Mouse (Mus musculus) limb, embryonic 15.5 days (tissue): ENCODE measurements around the gene Cct3. TPM values are rescaled to one million over a fixed set of nuclear protein-coding genes. Genes with fewer than 3 reads are reported as not detected.
"Not testable (repeated sequence)": the region's sequence is repeated elsewhere in the genome, so short reads cannot be mapped to it uniquely, and the experiment has no call there.

Experiments
- ATAC-seq: fragments of 200-750 bp; cut with Nextera tagmentation; 2 replicates; pipeline ENCODE4 v1.8.0; 2017; ENCODE audit warnings: low read depth, moderate TSS enrichment; ENCODE audit not compliant: insufficient number of reproducible peaks, low FRiP score, low TSS enrichment
- H3K27ac ChIP-seq: fragments of 300-500 bp; sonication (generic); 2 replicates; pipeline ENCODE4 v1.5.1; 2015; ENCODE audit warnings: moderate library complexity, mild to moderate bottlenecking, inconsistent platforms
- H3K27me3 ChIP-seq: fragments of 300-500 bp; sonication (generic); 2 replicates; pipeline ENCODE4 v1.6.1; 2015; ENCODE audit warnings: inconsistent platforms
- H3K36me3 ChIP-seq: fragments of 300-500 bp; sonication (generic); 2 replicates; pipeline ENCODE4 v1.6.1; 2015; ENCODE audit warnings: inconsistent platforms
- H3K4me1 ChIP-seq: fragments of 300-500 bp; sonication (generic); 2 replicates; pipeline ENCODE4 v1.6.1; 2015; ENCODE audit warnings: inconsistent platforms
- H3K4me2 ChIP-seq: fragments of 300-500 bp; sonication (generic); 2 replicates; pipeline ENCODE4 v1.6.1; 2015; ENCODE audit warnings: mild to moderate bottlenecking, inconsistent platforms
- H3K4me3 ChIP-seq: fragments of 300-500 bp; sonication (generic); 2 replicates; pipeline ENCODE4 v1.5.1; 2015; ENCODE audit warnings: mild to moderate bottlenecking, inconsistent platforms
- H3K9ac ChIP-seq: fragments of 300-500 bp; sonication (generic); 2 replicates; pipeline ENCODE4 v1.6.1; 2015; ENCODE audit warnings: inconsistent platforms
- H3K9me3 ChIP-seq: fragments of 300-500 bp; sonication (generic); 2 replicates; pipeline ENCODE4 v1.6.1; 2016; ENCODE audit warnings: inconsistent platforms
- WGBS: fragments of 180-500 bp; shearing (Covaris S2); methylation state at CpG from one replicate; pipeline ENCODE4 v1.1.7; 2015; 5-methylcytosine and 5-hydroxymethylcytosine counted together
- polyA plus RNA-seq: library from polyadenylated mRNA; unstranded; fragments of >200 nt; fragmentation: Nextera tagmentation; extraction: Ambion mirVana; gene quantifications from 2 replicates; pipeline ENCODE4 v1.2.1, GENCODE M21; 2015

Cct3 gene
- polyA plus RNA-seq: 440 and 451 TPM in 2 replicates

DNA sequence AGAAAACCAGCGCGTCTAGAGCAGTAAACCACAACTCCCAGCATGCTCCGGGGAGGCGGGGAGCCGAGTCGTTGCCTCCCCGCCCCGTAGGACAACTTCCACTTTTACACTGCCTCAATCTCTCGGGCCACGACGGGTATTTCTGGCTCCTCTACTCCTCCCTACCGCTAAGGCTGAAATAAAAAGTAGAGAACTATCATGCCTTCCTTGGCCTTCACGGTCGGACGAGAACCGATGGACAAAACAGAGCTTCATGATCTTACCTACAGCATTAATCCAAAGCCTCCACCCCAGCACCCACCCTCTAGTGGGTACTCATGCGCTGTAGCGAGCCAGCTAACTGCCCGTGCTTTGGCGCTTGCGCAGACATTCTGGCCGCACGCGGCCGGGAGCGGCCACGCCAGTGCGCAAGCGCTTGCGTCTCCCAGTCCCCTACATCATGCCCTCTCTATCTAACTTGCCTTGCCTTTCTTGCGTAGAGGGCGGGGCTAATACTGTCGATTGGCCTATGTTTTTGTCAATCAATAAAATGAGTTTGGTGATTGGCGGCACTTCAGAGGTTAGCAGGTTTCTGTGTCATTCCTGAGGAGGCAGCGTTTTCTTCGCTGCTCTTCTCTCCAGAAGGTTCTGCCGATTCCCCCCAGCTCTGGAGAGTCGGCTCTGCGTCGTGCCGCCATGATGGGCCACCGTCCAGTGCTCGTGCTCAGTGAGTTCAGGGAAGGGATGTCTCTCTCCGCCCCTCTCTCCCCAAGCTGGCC, at the start of gene Cct3, which contains the start of gene Tsacc:
TSS of gene Cct3 (plus strand) at position 556 of the 758 bp plus-strand sequence.
TSS of gene Tsacc (minus strand) at position 439 of the 758 bp plus-strand sequence.
- Histone ChIP-seq H3K36me3 (peaks cover 25% of the 10 kb centered on the region), H3K4me2 (peak within 1 kb of the TSS; percentile 64), H3K4me1 (peaks cover 11% of the 10 kb centered on the region), H3K27me3 (no peaks in the 10 kb centered on the region), H3K4me3 (peak within 1 kb of the TSS; percentile 70), H3K9me3 (no peaks in the 10 kb centered on the region), H3K27ac (peak within 1 kb of the TSS; percentile 94), H3K9ac (peak within 1 kb of the TSS; percentile 80)
- under 1% methylated on average over 44 of the region's 44 CpGs for WGBS
- peak; percentile 99 for ATAC-seq

DNA sequence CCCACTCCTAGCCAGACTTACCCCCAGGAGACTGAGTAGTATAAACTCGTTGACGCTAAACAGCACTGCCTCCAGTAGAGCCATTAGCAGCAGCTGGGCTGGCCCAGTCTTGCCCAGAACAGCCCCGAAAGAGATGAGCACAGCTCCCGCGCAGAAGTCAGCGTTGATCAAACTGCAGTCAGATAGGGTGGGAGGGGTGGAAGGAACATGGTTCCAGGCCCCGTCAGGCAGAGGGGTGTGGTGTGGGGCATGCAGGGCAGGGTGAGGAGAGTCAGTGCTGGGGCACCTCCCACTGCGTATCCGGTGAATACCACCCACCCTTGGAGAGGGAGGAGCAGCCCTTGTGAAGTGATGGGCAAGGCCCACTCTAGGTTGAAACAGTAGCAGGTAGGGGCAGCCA, 49.2 kb upstream of the Cct3 start:
- Histone ChIP-seq H3K27me3 (peaks cover 51% of the 10 kb centered on the region), H3K9ac (no peak overlapping the region), H3K9me3 (no peaks in the 10 kb centered on the region), H3K4me2 (no peak overlapping the region), H3K4me1 (peaks cover 4% of the 10 kb centered on the region; the same call in 1 of the 2 replicates), H3K4me3 (no peak overlapping the region), H3K36me3 (no peaks in the 10 kb centered on the region), H3K27ac (no peak overlapping the region)
- ATAC-seq: no peak
- 37% methylated on average over 9 of the region's 9 CpGs for WGBS

DNA sequence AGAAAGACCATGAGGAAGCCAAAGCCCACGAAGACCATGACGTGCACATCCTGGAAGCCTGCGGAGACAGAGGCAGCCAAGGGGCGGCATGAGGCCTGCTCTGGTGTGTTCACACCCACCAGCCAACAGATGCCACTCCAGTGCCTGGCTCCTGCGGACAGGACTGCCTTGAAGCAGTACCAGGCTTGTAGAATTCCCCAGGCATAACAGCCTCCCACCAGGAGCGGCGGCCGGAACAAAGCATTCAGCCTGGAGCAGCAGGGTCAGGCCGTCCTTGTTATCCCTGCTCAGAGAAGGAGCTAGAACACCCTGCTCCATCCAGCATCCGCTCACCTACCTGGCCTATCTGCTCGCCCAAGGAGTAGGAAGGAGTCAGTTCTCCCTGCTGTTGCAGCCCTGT, 48.5 kb upstream of the Cct3 start:
- Histone ChIP-seq H3K36me3 (no peaks in the 10 kb centered on the region), H3K4me1 (peaks cover 4% of the 10 kb centered on the region; the same call in 1 of the 2 replicates), H3K27ac (no peak overlapping the region), H3K4me2 (no peak overlapping the region), H3K9ac (no peak overlapping the region), H3K4me3 (no peak overlapping the region), H3K9me3 (no peaks in the 10 kb centered on the region), H3K27me3 (peaks cover 51% of the 10 kb centered on the region)
- ATAC-seq: no peak
- 73% methylated on average over 11 of the region's 11 CpGs for WGBS

DNA sequence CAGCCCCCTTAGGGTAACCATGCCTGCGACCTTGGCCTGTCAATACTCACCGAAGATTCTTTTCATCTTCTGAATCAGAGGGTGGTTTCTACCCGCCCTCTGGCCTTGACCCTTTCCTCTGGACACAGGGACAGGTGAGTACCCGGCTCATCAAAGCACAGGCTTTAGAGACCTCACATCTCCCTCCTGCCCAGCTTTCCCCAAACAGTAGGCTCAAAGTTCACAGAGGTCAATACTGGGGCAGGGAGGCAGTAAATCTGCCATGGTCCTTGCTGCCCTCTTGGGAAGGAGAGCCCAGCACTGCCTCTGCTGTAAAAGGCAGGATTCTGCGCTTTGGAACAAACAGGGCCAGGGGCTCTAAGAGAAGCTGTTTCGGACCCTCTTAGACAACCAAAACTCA, 44.2 kb upstream of the Cct3 start:
- H3K4me2 ChIP-seq: no peak overlapping the region
- H3K36me3 ChIP-seq: no peaks in the 10 kb centered on the region
- ATAC-seq: no peak
- WGBS: 43% methylated on average over 6 of the region's 6 CpGs
- H3K9me3 ChIP-seq: no peaks in the 10 kb centered on the region
- H3K9ac ChIP-seq: no peak overlapping the region
- peaks cover 8% of the 10 kb centered on the region for H3K4me1 ChIP-seq
- H3K27ac ChIP-seq: no peak overlapping the region
- peaks cover 50% of the 10 kb centered on the region for H3K27me3 ChIP-seq
- H3K4me3 ChIP-seq: no peak overlapping the region

DNA sequence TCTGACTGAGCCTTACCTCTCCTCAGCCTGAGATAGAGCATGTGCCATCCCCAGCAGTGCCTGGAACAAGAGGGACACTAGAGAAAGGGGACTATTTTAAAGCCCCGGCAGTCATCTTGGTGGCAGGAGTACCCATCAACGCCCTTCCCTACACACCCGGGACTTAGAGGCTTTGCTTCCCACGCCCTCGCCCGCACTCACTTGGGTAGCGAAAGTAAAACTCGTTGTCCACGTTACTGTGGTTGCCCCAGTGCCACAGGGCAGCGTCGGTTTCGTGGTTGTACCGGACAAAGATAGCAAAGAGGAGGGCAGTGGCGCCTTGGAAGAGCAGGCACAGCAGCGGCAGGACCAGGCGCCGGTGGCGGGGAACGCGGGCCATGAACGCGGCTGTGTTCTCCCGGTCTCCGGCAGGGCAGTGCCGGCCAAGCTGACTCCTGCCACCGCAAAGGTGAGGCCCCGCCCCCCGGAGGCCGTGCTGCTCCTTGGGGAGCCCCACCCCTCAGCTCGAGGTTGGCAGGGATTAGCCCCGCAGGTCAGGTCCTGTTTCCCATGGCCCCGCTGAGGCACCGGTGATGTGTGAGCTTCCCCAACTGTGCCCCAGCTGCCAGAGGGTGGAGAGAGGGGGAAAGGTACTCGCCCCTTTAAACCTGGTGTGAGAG, 42.5 kb upstream of the Cct3 start, which contains the start of gene Rhbg:
TSS of gene Rhbg (minus strand) at position 442 of the 659 bp plus-strand sequence.
- H3K4me2 ChIP-seq: peak within 1 kb of the TSS; percentile 61
- peaks cover 42% of the 10 kb centered on the region for H3K27me3 ChIP-seq
- no peaks in the 10 kb centered on the region for H3K9me3 ChIP-seq
- peaks cover 8% of the 10 kb centered on the region for H3K4me1 ChIP-seq
- peak within 1 kb of the TSS; percentile 41 for H3K4me3 ChIP-seq
- under 1% methylated on average over 33 of the region's 34 CpGs for WGBS
- no peak for ATAC-seq
- H3K36me3 ChIP-seq: no peaks in the 10 kb centered on the region
- peak within 1 kb of the TSS; percentile 29; the same call in 1 of the 2 replicates for H3K9ac ChIP-seq
- H3K27ac ChIP-seq: no peak within 1 kb of the TSS

DNA sequence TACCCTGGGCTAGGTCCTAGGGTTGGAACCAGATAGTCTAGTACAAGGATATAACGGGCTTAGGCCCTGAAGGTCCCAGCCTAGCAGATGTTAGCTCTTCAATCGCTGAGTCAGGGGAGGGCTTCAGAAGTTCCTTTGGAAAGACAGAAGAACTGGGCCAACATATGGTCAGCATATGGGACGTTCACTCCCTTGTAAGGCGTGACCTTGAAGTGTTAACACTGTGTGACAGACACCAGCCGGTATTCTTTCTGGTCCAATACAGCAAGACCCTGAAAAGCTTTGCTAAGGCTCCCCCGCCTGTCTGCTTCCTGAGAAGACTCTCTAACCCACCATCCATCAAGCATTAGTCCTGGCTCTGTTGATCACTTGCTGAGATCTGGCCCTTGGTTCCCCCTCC, 41.0 kb upstream of the Cct3 start:
- no peaks in the 10 kb centered on the region for H3K36me3 ChIP-seq
- no peak overlapping the region for H3K4me2 ChIP-seq
- no peak overlapping the region for H3K4me3 ChIP-seq
- ATAC-seq: no peak
- peaks cover 42% of the 10 kb centered on the region for H3K27me3 ChIP-seq
- H3K9me3 ChIP-seq: no peaks in the 10 kb centered on the region
- 40% methylated on average over 6 of the region's 6 CpGs for WGBS
- H3K4me1 ChIP-seq: peaks cover 8% of the 10 kb centered on the region
- no peak overlapping the region for H3K9ac ChIP-seq
- H3K27ac ChIP-seq: no peak overlapping the region

DNA sequence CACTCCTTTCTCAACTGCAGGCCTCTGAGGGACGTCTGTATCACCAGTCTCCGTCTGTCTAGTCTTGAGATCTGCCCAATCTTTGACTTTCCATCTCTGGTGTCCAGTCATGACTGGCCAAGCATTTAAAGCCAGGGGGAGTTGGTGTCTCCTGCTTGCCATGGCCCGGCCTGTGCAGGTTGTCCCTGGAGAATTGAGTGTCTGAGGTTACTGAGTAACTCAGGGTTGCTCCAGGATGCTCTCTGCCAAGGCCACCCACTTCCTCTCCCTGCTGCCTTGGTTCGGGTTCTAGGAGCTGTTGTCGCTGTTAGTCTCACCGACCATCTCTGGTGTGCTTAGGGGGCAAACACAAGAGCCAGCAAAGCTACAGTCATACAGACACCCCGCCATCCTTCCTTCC, 40.5 kb upstream of the Cct3 start:
- H3K4me1 ChIP-seq: peaks cover 8% of the 10 kb centered on the region
- H3K36me3 ChIP-seq: no peaks in the 10 kb centered on the region
- no peak overlapping the region for H3K4me2 ChIP-seq
- no peak overlapping the region for H3K4me3 ChIP-seq
- no peak overlapping the region for H3K9ac ChIP-seq
- WGBS: 70% methylated on average over 7 of the region's 7 CpGs
- peaks cover 42% of the 10 kb centered on the region for H3K27me3 ChIP-seq
- no peaks in the 10 kb centered on the region for H3K9me3 ChIP-seq
- no peak overlapping the region for H3K27ac ChIP-seq
- ATAC-seq: no peak

DNA sequence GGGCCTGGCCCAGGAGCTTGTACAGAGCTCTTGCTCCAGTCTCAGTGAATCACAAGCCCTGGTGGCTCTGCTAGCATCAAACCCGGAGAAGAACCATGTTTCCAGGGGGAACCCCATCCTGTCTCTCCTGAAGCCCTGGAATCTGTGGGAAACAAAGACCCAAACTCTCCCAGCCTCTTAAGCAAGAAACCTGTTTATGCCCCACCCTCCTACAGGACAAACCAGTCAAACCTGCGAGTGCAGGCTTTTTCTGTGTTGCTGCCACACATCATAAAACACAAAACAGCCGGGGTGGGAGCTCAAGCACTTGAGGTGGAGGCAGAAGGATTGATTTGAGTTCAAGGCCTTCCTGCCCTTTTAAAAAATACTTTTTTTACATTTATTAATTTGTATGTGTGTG, 34.6 kb upstream of the Cct3 start:
- 47% methylated on average over 3 of the region's 3 CpGs for WGBS
- Histone ChIP-seq H3K4me1 (no peaks in the 10 kb centered on the region), H3K9ac (no peak overlapping the region), H3K4me3 (no peak overlapping the region), H3K27me3 (0 out of 2 replicates have a peak, but pooled peaks cover 2% of the 10 kb centered on the region), H3K36me3 (no peaks in the 10 kb centered on the region), H3K9me3 (no peaks in the 10 kb centered on the region), H3K4me2 (no peak overlapping the region), H3K27ac (peak overlapping the region; percentile 71)
- no peak for ATAC-seq

DNA sequence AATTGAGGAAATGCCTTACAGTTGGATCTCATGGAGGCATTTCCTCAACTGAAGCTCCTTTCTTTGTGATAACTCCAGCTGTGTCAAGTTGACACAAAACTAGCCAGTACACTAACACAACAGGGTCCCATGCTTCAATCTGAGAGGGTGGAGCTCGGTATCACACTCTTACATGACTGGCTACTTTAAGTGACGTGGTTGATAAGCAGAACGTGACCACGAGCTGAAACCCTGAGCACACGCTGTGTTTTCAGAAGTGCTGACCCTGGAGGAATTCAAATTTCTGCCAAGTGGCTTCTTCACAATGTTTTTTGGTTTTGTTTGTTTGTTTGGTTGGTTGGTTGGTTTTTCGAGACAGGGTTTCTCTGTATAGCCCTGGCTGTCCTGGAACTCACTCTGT, 28.9 kb upstream of the Cct3 start:
- not testable (repeated sequence) for H3K9ac ChIP-seq, H3K4me2 ChIP-seq, H3K27me3 ChIP-seq, H3K27ac ChIP-seq, H3K36me3 ChIP-seq, ATAC-seq, H3K9me3 ChIP-seq, H3K4me3 ChIP-seq, H3K4me1 ChIP-seq
- 84% methylated on average over 6 of the region's 6 CpGs for WGBS

DNA sequence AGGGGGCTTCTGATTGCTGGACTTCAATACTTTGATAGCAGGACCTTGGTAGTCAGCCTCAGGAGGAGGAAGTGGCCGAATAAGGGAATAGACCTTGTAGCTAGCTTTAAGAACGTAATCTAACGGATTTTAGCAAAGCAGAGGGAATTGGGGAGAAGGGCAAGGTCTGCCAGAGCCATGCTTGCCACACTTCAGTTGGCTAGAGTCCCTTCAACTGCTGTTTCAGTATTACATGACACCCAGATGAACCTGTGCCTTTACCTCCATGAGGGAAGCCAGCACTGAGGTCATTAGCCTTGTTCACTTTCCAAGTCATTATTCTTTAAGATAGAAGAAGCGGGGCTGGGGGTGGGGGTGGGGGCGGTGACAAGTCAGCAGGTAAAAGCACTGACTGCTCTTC, 27.9 kb upstream of the Cct3 start:
- Histone ChIP-seq H3K27me3 (no peaks in the 10 kb centered on the region), H3K4me3 (no peak overlapping the region), H3K4me2 (no peak overlapping the region), H3K9ac (no peak overlapping the region), H3K9me3 (no peaks in the 10 kb centered on the region), H3K36me3 (no peaks in the 10 kb centered on the region), H3K4me1 (no peaks in the 10 kb centered on the region), H3K27ac (no peak overlapping the region)
- no peak for ATAC-seq
- WGBS: 73% methylated on average over 5 of the region's 5 CpGs

DNA sequence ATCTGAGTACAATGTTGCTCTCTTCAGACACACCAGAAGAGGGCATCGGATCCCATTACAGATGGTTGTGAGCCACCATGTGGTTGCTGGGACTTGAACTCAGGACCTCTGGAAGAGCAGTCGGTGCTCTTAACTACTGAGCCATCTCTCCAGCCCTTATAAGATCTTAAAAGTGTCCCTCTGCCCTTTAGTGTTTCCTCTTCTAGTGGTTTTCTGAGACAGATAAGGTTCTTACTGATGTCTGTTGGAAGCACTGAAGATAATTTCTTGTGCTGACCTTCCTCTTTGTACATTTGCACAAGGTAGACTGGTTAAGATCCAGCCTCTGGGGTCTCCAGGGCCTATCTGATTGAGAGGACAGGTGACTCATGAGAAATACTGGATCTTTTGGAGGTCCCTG, 25.6 kb upstream of the Cct3 start:
- not testable (repeated sequence) for H3K4me3 ChIP-seq, ATAC-seq, H3K36me3 ChIP-seq, H3K4me1 ChIP-seq, H3K27ac ChIP-seq, H3K27me3 ChIP-seq, H3K9me3 ChIP-seq, H3K9ac ChIP-seq, H3K4me2 ChIP-seq
- WGBS: 87% methylated on average over 2 of the region's 2 CpGs

DNA sequence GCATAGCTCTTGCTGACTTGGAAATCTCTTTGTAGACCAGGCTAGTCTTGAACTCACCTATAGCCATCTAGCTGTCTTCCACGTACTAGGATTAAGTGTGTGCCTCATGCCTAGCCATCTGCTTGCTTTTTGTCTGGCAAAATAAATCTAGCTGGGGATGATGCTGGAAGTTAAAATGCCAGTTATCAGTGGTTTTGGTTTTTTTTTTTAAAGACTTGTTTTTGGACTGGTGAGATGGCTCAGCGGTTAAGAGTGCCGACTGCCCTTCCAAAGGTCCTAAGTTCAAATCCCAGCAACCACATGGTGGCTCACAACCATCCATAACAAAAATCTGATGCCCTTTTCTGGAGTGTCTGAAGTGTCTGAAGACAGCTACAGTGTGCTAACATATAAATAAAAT, 25.1 kb upstream of the Cct3 start:
- no peak overlapping the region for H3K4me2 ChIP-seq
- H3K36me3 ChIP-seq: no peaks in the 10 kb centered on the region
- H3K27me3 ChIP-seq: no peaks in the 10 kb centered on the region
- ATAC-seq: no peak
- H3K27ac ChIP-seq: no peak overlapping the region
- no peak overlapping the region for H3K9ac ChIP-seq
- H3K4me3 ChIP-seq: no peak overlapping the region
- H3K9me3 ChIP-seq: no peaks in the 10 kb centered on the region
- H3K4me1 ChIP-seq: no peaks in the 10 kb centered on the region
- WGBS: 91% methylated on average over 3 of the region's 3 CpGs
